Mouse (Mus musculus) ES-E14 (cell line): ENCODE measurements at regions not wholly inside any gene's neighbourhood (a gene's known extent, or its start where the extent isn't known, plus 50 kb on each side); places are given as distances from the start of the nearest gene placed in this dataset.

Experiments used
- HCFC1 ChIP-seq: IDR thresholded peaks from 2 replicates; pipeline ENCODE4 v1.6.1; 2012; ENCODE audit warnings: low read length, inconsistent platforms, borderline replicate concordance; ENCODE audit not compliant: insufficient read depth
- ZC3H11A ChIP-seq: IDR thresholded peaks from 2 replicates; pipeline ENCODE4 v1.6.1; 2012; ENCODE audit warnings: low read depth, mild to moderate bottlenecking, inconsistent platforms, low read length, borderline replicate concordance

DNA sequence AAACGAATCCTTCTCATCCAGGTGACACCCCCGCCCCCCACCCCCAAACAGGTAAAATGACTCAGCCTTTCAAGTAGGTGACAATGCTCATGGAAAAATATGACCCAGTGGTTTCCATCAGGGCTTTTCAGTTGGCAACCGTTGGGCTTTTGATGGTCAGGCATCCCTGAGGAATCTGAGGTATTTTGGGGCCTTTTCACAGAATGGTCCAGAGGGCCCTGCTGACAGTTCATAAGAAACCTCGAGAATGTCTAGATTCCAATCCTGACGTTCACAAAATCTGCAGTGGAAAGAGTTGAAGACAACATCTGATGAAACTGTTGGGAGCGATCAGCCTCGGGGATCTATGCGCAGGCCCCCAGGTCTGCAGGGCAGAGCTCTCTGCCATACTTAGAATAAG is 209.4 kb upstream of the Habp2 start:
- TF ChIP-seq ZC3H11A (no peak), HCFC1 (no peak)
